ENCODE assay signal across 8 mouse cellular contexts in genomic region chr5:124424723-124425411, GRCm38 (mm10). TPM values are rescaled to one million over a fixed set of nuclear protein-coding genes. Genes with fewer than 3 reads are reported as not detected.
A peak's percentile ranks its signal among the peaks of the same experiment; 100 is the strongest.
DNase-seq lines count a peak whose midpoint lies in the region; ATAC-seq and TF ChIP-seq lines count a peak whose summit lies in the region.

No protein-coding gene starts in this region.

- H3K9ac ChIP-seq in kidney, embryonic 14.5 days (ENCODE audit: low read depth, low read length) = peak overlapping the region; percentile 92

- H3K4me2 ChIP-seq in kidney, embryonic 14.5 days (replicated peaks; ENCODE audit: low read depth, low read length) = peak overlapping the region; percentile 73

- peak; percentile 29 for DNase-seq in right cerebral cortex, adult 18-20 months
- no peak for DNase-seq in right cerebral cortex, postnatal 4 days
- DNase-seq in heart, embryonic 10.5 days (ENCODE audit: low spot score) = no peak
- DNase-seq in spleen, adult 2 months (ENCODE audit: low read depth in 1 of 2, low spot score in 2 of 2) = peak in 1 of 2 experiments; percentile 35
- DNase-seq in adipocyte (ENCODE audit: low spot score) = no peak

- H3K9me3 ChIP-seq in heart, embryonic 10.5 days = no peaks in the 10 kb centered on the region
- no peaks in the 10 kb centered on the region for H3K9me3 ChIP-seq in kidney, embryonic 14.5 days (ENCODE audit: control insufficient read depth, low read length)

- peaks cover 8% of the 10 kb centered on the region; the same call in 1 of the 2 replicates for H3K36me3 ChIP-seq in heart, embryonic 10.5 days
- H3K36me3 ChIP-seq in kidney, embryonic 14.5 days (ENCODE audit: control insufficient read depth, insufficient read depth, low read length) = 0 out of 2 replicates have a peak, but pooled peaks cover 4% of the 10 kb centered on the region
- H3K36me3 ChIP-seq in macrophage (ENCODE audit: inconsistent target) = no peaks in the 10 kb centered on the region
- H3K36me3 ChIP-seq in spleen, adult 2 months (ENCODE audit: control insufficient read depth, insufficient read depth, low read length) = no peaks in the 10 kb centered on the region

- peaks cover 6% of the 10 kb centered on the region for H3K4me1 ChIP-seq in brown adipose tissue, adult 24 weeks (ENCODE audit: control insufficient read depth, insufficient read depth, insufficient read length, low read length)
- peaks cover 13% of the 10 kb centered on the region for H3K4me1 ChIP-seq in heart, embryonic 10.5 days
- peaks cover 9% of the 10 kb centered on the region; the same call in 1 of the 2 replicates for H3K4me1 ChIP-seq in kidney, embryonic 14.5 days (ENCODE audit: control insufficient read depth, insufficient read depth, low read length)
- H3K4me1 ChIP-seq in spleen, adult 2 months (ENCODE audit: control insufficient read depth, insufficient read depth, insufficient read length) = no peaks in the 10 kb centered on the region

- ATAC-seq in kidney, embryonic 14.5 days (ENCODE audit: low FRiP score, low TSS enrichment) = peak; percentile 72

- TF ChIP-seq CTCF in spleen, adult 2 months (IDR thresholded peaks at IDR 0.05; ENCODE audit: extremely low read depth, insufficient read depth, insufficient read length, insufficient replicate concordance) = no peak

- H3K4me3 ChIP-seq in brown adipose tissue, adult 24 weeks (ENCODE audit: insufficient read depth, low read depth, low read length) = peak overlapping the region; percentile 98
- H3K4me3 ChIP-seq in heart, embryonic 10.5 days = peak overlapping the region; percentile 100
- peak overlapping the region; percentile 99 for H3K4me3 ChIP-seq in kidney, embryonic 14.5 days (ENCODE audit: low read length)
- H3K4me3 ChIP-seq in macrophage (ENCODE audit: inconsistent target) = peak overlapping the region; percentile 73
- peak overlapping the region; percentile 88 for H3K4me3 ChIP-seq in spleen, adult 2 months (ENCODE audit: extremely low read depth, insufficient read depth, insufficient read length)

- peaks cover 55% of the 10 kb centered on the region for H3K79me2 ChIP-seq in macrophage (ENCODE audit: inconsistent target)

- H3K27me3 ChIP-seq in heart, embryonic 10.5 days (ENCODE audit: insufficient read depth, poor library complexity, severe bottlenecking) = no peaks in the 10 kb centered on the region
- H3K27me3 ChIP-seq in kidney, embryonic 14.5 days (ENCODE audit: control insufficient read depth, insufficient read depth, low read length) = no peaks in the 10 kb centered on the region
- no peaks in the 10 kb centered on the region for H3K27me3 ChIP-seq in spleen, adult 2 months (ENCODE audit: control insufficient read depth, insufficient read depth, low read length)

- WGBS in heart, embryonic 10.5 days = under 1% methylated on average over 63 of the region's 63 CpGs
- under 1% methylated on average over 62 of the region's 63 CpGs for WGBS in kidney, embryonic 14.5 days
- 2% methylated on average over 47 of the region's 63 CpGs for WGBS in macrophage (ENCODE audit: missing documents)
- WGBS in spleen, adult 2 months = 1% methylated on average over 61 of the region's 63 CpGs

- TF ChIP-seq POLR2A in spleen, adult 2 months (IDR thresholded peaks at IDR 0.05; ENCODE audit: low read depth, low read length) = no peak

- H3K27ac ChIP-seq in brown adipose tissue, adult 24 weeks (replicated peaks; ENCODE audit: low read depth, low read length) = peak overlapping the region; percentile 89
- H3K27ac ChIP-seq in heart, embryonic 10.5 days = peak overlapping the region; percentile 99
- peak overlapping the region; percentile 68 for H3K27ac ChIP-seq in kidney, embryonic 14.5 days (ENCODE audit: low read depth, low read length)
- peak overlapping the region; percentile 22; the same call in 1 of the 2 replicates for H3K27ac ChIP-seq in macrophage
- H3K27ac ChIP-seq in spleen, adult 2 months (ENCODE audit: insufficient read depth, low read length) = peak overlapping the region; percentile 79

RNA-seq across cellular contexts. Expression of gene Sbno1, which starts 0.9 kb away (rescaled TPM):
- polyA plus RNA-seq in brown adipose tissue, adult 24 weeks (2012; ENCODE audit: insufficient read depth, insufficient read length, missing spikeins) = 35.5 and 47.6 TPM in 2 replicates
- 74.4 and 80.5 TPM in 2 replicates for polyA plus RNA-seq in heart, embryonic 10.5 days (2016; fragmentation: Nextera tagmentation; extraction: Ambion mirVana)
- polyA plus RNA-seq in kidney, embryonic 14.5 days (2014; fragmentation: Nextera tagmentation; extraction: Ambion mirVana) = 66.3 and 102 TPM in 2 replicates
- 100 to 1,000 TPM; 342 to 649 (median 449) TPM for total RNA-seq in macrophage (2018; cell fraction: chromatin; rRNA removed)
- 10 to 100 TPM; 56.8 to 86.3 (median 68.1) TPM for total RNA-seq in macrophage (2018; cell fraction: cytosol; rRNA removed)
- 100 to 1,000 TPM; 169 to 321 (median 232) TPM for total RNA-seq in macrophage (2018; cell fraction: nucleus; rRNA removed)
- 29.7 to 66.6 TPM (median 32.9 TPM) in 3 replicates for polyA plus RNA-seq in macrophage (2018)
- polyA plus RNA-seq in spleen, adult 2 months (2012; rRNA removed) = 12.2 and 14.4 TPM in 2 replicates

RNA-seq across cellular contexts. Expression of gene Kmt5a, which starts 14.9 kb away (rescaled TPM):
- polyA plus RNA-seq in brown adipose tissue, adult 24 weeks (2012; ENCODE audit: insufficient read depth, insufficient read length, missing spikeins) = 63.9 and 139 TPM in 2 replicates
- polyA plus RNA-seq in heart, embryonic 10.5 days (2016; fragmentation: Nextera tagmentation; extraction: Ambion mirVana) = 49.6 and 54.5 TPM in 2 replicates
- polyA plus RNA-seq in kidney, embryonic 14.5 days (2014; fragmentation: Nextera tagmentation; extraction: Ambion mirVana) = 54.7 and 58.6 TPM in 2 replicates
- 100 to 1,000 TPM in 8 of 26 experiments, 10 to 100 TPM in 18; 52.3 to 174 (median 91.0) TPM for total RNA-seq in macrophage (2018; cell fraction: chromatin; rRNA removed)
- total RNA-seq in macrophage (2018; cell fraction: cytosol; rRNA removed) = 10 to 100 TPM; 45.9 to 87.1 (median 53.7) TPM
- total RNA-seq in macrophage (2018; cell fraction: nucleus; rRNA removed) = 100 to 1,000 TPM in 5 of 26 experiments, 10 to 100 TPM in 21; 40.5 to 118 (median 71.6) TPM
- 41.0 to 134 TPM (median 67.4 TPM) in 3 replicates for polyA plus RNA-seq in macrophage (2018)
- 18.4 and 22.8 TPM in 2 replicates for polyA plus RNA-seq in spleen, adult 2 months (2012; rRNA removed)

RNA-seq across cellular contexts. Expression of gene Rilpl2, which starts 53.3 kb away (rescaled TPM):
- polyA plus RNA-seq in brown adipose tissue, adult 24 weeks (2012; ENCODE audit: insufficient read depth, insufficient read length, missing spikeins) = 10.8 and 15.6 TPM in 2 replicates
- polyA plus RNA-seq in heart, embryonic 10.5 days (2016; fragmentation: Nextera tagmentation; extraction: Ambion mirVana) = 13.3 and 18.3 TPM in 2 replicates
- 29.4 and 31.7 TPM in 2 replicates for polyA plus RNA-seq in kidney, embryonic 14.5 days (2014; fragmentation: Nextera tagmentation; extraction: Ambion mirVana)
- total RNA-seq in macrophage (2018; cell fraction: chromatin; rRNA removed) = 100 to 1,000 TPM in 23 of 26 experiments, 10 to 100 TPM in 3; 66.4 to 240 (median 153) TPM
- 100 to 1,000 TPM; 114 to 215 (median 162) TPM for total RNA-seq in macrophage (2018; cell fraction: cytosol; rRNA removed)
- total RNA-seq in macrophage (2018; cell fraction: nucleus; rRNA removed) = 100 to 1,000 TPM in 24 of 26 experiments, 10 to 100 TPM in 2; 60.8 to 263 (median 159) TPM
- 47.7 to 134 TPM (median 74.0 TPM) in 3 replicates for polyA plus RNA-seq in macrophage (2018)
- 39.4 and 42.7 TPM in 2 replicates for polyA plus RNA-seq in spleen, adult 2 months (2012; rRNA removed)

RNA-seq across cellular contexts. Expression of gene Snrnp35, which starts 58.1 kb away (rescaled TPM):
- polyA plus RNA-seq in brown adipose tissue, adult 24 weeks (2012; ENCODE audit: insufficient read depth, insufficient read length, missing spikeins) = 12.4 and 13.4 TPM in 2 replicates
- polyA plus RNA-seq in heart, embryonic 10.5 days (2016; fragmentation: Nextera tagmentation; extraction: Ambion mirVana) = 25.5 and 26.8 TPM in 2 replicates
- polyA plus RNA-seq in kidney, embryonic 14.5 days (2014; fragmentation: Nextera tagmentation; extraction: Ambion mirVana) = 12.8 and 23.8 TPM in 2 replicates
- total RNA-seq in macrophage (2018; cell fraction: chromatin; rRNA removed) = 10 to 100 TPM; 15.6 to 53.0 (median 28.3) TPM
- total RNA-seq in macrophage (2018; cell fraction: cytosol; rRNA removed) = 10 to 100 TPM; 19.7 to 42.3 (median 33.0) TPM
- total RNA-seq in macrophage (2018; cell fraction: nucleus; rRNA removed) = 10 to 100 TPM; 21.0 to 56.7 (median 36.5) TPM
- 30.6 to 47.7 TPM (median 30.7 TPM) in 3 replicates for polyA plus RNA-seq in macrophage (2018)
- polyA plus RNA-seq in spleen, adult 2 months (2012; rRNA removed) = 1.5 and 1.7 TPM in 2 replicates

Comparison
In these comparisons a context has a peak if more than half of its experiments do, and no peak if none do; other contexts are left out.
1. H3K27ac ChIP-seq: peak in every context shown above with its lines; median percentile 99 in heart, embryonic 10.5 days; 89 in brown adipose tissue, adult 24 weeks; 79 in spleen, adult 2 months; 68 in kidney, embryonic 14.5 days; 22 in macrophage.